Mouse (Mus musculus) bone marrow, adult 2 months (tissue): ENCODE measurements at regions not wholly inside any gene's neighbourhood (a gene's known extent, or its start where the extent isn't known, plus 50 kb on each side); places are given as distances from the start of the nearest gene placed in this dataset.

Experiments used
- CTCF ChIP-seq: fragments of 200-500 bp; IDR thresholded peaks from 2 replicates; pipeline ENCODE4 v1.5.1; 2011; ENCODE audit warnings: low read length, control low read depth; ENCODE audit not compliant: control insufficient read depth, insufficient read depth
- POLR2A ChIP-seq: fragments of 200-500 bp; IDR thresholded peaks from 2 replicates; pipeline ENCODE4 v1.6.1; 2011; ENCODE audit warnings: low read depth, mild to moderate bottlenecking, control low read depth, low read length, borderline replicate concordance; ENCODE audit not compliant: control insufficient read depth

DNA sequence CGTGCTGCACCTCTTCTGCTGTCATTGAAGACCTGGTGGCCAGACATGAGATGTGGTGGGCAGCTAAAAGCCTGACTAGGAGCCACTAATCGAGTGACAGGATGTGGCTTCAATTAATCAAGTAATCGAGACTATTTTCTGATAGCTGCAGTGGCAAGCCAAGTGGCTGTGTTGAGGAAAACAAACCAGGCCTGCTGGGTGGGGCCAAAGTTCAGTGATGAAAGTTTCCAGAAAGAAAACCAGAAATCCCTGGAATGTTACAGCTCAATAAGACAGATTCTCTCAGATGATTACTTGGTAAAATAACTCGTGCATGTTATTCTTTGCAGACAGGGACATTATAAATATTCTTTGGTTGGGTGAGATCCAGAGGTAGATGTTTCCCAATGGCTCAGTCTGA lies 564.4 kb upstream of the Tbl1xr1 start:
- TF ChIP-seq POLR2A, result no peak
- no peak for TF ChIP-seq CTCF
